Mouse (Mus musculus) retina, adult 2 months (tissue): ENCODE measurements around the gene Gm5129.
"Not testable (repeated sequence)": the region's sequence is repeated elsewhere in the genome, so short reads cannot be mapped to it uniquely, and the experiment has no call there.

Experiments
- DNase-seq: peaks from one replicate; pipeline ENCODE4 v3.0.0-alpha.2; 2012; ENCODE audit warnings: low read depth, low spot score

Gene Gm5129

GRCm38 (mm10) chr5:29726070-29726469, 9.7 kb downstream of the Gm5129 start:
- not testable (repeated sequence) for DNase-seq

DNA sequence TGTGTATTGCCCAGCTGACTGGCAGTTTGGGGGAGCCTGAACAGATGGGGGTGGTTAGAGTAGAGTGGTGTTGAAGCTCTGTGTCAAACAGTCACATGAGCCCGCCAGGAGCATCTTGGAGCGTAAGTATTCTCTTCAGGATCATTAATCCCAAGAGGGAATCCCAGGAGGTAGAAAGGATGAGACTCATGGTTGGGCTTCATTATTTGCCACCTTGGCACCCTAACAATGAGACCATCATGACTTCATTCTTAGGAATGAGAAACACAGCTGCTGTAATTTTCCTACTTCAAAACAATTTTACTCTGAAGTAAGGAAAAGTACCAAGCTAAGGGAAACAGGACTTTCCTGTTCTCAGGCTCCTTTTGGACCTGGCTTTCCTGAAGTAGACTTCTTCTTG, 10.4 kb downstream of the Gm5129 start:
- no peak for DNase-seq

- DNase-seq: no peak
These were observed 14.6 kb downstream of the Gm5129 start for GRCm38 (mm10) chr5:29721159-29721558.

DNA sequence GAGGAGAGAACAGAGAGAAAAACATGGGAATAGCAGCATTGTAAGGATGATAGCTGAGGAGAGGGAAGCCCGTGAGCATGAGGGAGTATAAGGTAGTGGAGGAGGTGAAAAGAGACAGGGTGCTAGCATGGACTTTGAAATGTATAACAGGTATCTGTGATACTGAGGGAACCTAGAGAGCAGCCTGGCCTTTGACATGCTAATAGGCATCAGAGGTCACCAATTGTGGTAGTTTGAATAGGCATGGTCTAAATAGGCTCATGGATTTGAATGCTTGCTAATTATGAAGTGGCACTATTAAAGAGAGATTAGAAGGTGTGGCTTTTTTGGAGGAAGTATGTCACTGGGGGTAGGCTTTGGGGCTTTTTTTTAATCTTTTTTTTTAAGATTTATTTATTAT, 22.8 kb downstream of the Gm5129 start:
- DNase-seq: no peak

DNA sequence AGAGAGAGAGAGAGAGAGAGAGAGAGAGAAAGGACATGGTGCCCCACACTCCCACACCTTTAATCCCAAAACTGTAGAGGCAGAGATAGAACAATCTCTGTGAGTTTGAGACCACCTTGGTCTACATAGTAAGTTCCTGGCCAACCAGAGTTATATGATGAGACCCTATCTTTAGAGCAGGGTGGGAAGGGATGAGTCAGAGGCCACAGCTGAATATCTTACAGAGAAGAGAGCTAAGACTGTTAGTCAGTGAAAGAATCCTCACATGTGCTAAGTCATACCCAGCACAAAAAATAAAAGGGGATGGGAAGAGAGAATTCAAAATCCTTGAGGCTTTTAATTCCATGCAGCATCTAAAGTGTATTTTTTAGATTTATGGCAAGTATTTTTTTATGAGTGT, 24.1 kb downstream of the Gm5129 start:
- DNase-seq: no peak

- no peak for DNase-seq
These were observed 27.5 kb downstream of the Gm5129 start for GRCm38 (mm10) chr5:29708258-29708657.

GRCm38 (mm10) chr5:29707241-29707640, 28.5 kb downstream of the Gm5129 start:
- no peak for DNase-seq

- DNase-seq: no peak
These were observed 36.1 kb downstream of the Gm5129 start for GRCm38 (mm10) chr5:29699520-29700202.

GRCm38 (mm10) chr5:29698493-29698892, 37.2 kb downstream of the Gm5129 start:
- no peak for DNase-seq

DNA sequence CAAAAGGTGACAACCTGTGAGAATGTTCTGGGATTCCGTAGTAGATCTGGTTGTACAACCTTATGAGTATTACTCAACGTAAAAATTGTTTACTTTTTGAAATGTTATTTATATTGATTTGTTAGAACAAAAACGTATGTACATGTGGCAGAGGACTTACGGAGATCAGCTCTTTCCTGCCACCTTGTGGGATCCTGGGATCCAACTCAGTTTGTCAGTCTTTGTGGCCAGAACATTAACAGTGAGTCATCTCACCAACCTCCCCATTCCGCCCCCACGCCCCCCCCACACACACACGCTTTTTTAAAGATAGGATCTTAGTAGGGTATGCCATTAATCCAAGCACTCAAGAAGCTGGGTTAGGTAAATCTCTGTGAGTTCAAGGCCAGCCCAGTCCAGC, 47.4 kb downstream of the Gm5129 start:
- DNase-seq: no peak

DNA sequence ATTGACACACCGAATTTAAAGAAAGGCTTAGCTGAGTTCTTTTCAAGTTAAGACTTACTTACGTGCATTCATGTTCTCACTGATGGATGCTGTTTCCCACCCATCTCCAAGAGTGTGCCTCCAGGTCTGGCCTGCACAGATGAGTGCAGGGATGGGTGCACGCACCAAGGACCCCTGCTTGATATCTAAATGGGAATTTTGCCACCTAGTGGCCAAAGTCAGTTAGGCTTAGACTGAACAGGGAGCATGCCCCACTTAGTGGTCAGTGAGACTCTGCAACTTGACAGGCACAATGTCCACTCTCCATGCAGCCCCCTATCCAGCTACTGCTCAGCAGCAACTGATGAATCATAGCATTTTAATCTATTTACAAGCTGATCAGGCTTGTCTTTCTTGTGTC, 48.1 kb downstream of the Gm5129 start:
- peak; percentile 3 for DNase-seq
